Mouse (Mus musculus): Measurements from ENCODE around the gene Gabpa. TPM values are rescaled to one million over a fixed set of nuclear protein-coding genes. Genes with fewer than 3 reads are reported as not detected.

Gabpa gene
- polyA plus RNA-seq, 1 experiment from 2014 or later: 41.0 TPM

DNA sequence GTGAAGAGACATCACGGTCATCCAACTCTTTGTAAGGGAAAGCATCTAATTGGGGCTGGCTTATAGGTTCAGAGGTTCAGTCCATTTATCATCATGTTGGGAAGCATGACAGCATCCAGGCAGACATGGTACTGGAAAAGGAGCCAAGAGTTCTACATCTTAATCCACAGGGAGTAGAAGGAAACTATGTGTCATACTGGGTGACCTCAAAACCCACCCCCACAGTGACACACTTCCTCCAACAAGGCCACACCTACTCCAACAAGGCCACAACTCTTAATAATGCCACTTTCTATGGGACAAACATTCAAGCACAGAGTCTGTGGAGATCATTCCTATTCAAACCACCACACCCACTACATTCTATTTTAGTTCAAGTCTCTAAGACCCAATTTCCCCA lies 24.5 kb upstream of the Gabpa start:
- in situ Hi-C loops (cut with MboI; ENCODE audit: low pct_unique_long_range_greater_than_20kb): no loop called here
- ChIA-PET POLR2A (no interaction called here), CTCF (interaction anchor here (1.5 kb wide), 1 partner anchor 17 kb away, joined by 3 read pairs; no protein-coding TSS in a partner anchor)
- no peaks in the 10 kb centered on the region for H3K27me3 ChIP-seq
- DNase-seq (ENCODE audit: low read depth, low spot score): no peak
- no peak for ATAC-seq
- TF ChIP-seq CTCF (IDR thresholded peaks at IDR 0.05): no peak

DNA sequence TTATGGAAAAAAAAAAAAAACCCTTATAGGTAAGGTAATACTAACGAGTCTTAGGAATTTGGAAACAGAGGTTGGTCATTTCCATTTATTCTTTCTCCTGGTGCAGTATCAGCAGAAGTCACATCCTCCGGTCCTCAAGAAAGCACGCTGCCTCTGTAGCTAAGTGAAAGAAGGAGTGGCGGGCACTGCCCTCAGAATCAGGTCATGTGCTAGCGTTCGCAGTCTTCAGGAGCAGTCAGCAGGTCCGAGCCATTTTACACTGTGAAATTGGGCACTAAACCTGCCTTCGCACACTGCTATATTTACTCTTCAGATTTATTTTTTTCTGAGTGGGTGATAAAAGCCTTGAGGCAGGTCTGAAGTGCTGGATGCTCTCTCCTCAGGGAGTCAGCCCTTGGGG lies 20.9 kb upstream of the Gabpa start:
- no peak for ATAC-seq
- no peaks in the 10 kb centered on the region for H3K27me3 ChIP-seq
- POLR2A ChIA-PET: interaction anchor here (0.7 kb wide), 1 partner anchor 272 kb away, joined by 6 read pairs; no protein-coding TSS in a partner anchor
- TF ChIP-seq CTCF (IDR thresholded peaks at IDR 0.05): no peak
- in situ Hi-C loops (cut with MboI; ENCODE audit: low pct_unique_long_range_greater_than_20kb): no loop called here
- DNase-seq (ENCODE audit: low read depth, low spot score): no peak
- CTCF ChIA-PET: interaction anchor here (0.6 kb wide), 1 partner anchor 37 kb away, joined by 3 read pairs; no protein-coding TSS in a partner anchor

GRCm38 (mm10) chr16:84814511-84814910 lies 20.2 kb upstream of the Gabpa start:
- ChIA-PET POLR2A (no interaction called here), CTCF (interaction anchor here (0.9 kb wide), 1 partner anchor 10 kb away, joined by 3 read pairs; no protein-coding TSS in a partner anchor)
- in situ Hi-C loops (cut with MboI; ENCODE audit: low pct_unique_long_range_greater_than_20kb): no loop called here
- no peaks in the 10 kb centered on the region for H3K27me3 ChIP-seq
- TF ChIP-seq CTCF (IDR thresholded peaks at IDR 0.05): no peak
- ATAC-seq (no peak), DNase-seq (ENCODE audit: low read depth, low spot score) (no peak)

DNA sequence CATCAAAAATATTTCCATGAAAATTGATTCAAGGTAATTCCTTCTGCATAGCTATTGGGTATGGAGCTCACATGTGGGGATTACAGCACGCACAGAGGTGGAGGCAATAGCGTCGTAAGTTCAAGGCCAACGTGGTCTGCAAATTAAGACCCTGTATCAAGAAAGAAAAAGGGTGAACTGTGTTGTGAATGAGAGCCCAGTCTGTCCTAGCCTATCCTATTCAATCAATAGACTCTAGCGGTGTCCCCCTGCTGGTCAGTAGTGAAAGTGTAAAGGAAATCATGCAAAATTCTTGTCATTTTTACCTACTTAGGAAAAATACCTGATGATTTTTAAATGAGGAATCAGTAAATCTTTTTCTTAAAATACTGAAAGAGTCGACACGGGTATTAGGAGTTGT lies 17.3 kb upstream of the Gabpa start:
- CTCF ChIA-PET: interaction anchor here (0.6 to 3.0 kb wide), 12 partner anchors 10 to 1398 kb away, joined by 3 to 17 read pairs (median 4); partner anchors contain the start of genes Atp5j, Gabpa and Mrpl39
- POLR2A ChIA-PET: no interaction called here
- no peak for DNase-seq (ENCODE audit: low read depth, low spot score)
- H3K27me3 ChIP-seq: no peaks in the 10 kb centered on the region
- in situ Hi-C loops (cut with MboI; ENCODE audit: low pct_unique_long_range_greater_than_20kb): no loop called here
- ATAC-seq: no peak
- TF ChIP-seq CTCF (IDR thresholded peaks at IDR 0.05): peak; percentile 65

GRCm38 (mm10) chr16:84825009-84825408 lies 9.7 kb upstream of the Gabpa start:
- no peak for ATAC-seq
- in situ Hi-C loops (cut with MboI; ENCODE audit: low pct_unique_long_range_greater_than_20kb): loop anchor here (25.0 kb wide), 1 partner anchor 337 kb away; the partner anchor contains the start of gene App
- ChIA-PET POLR2A (no interaction called here), CTCF (interaction anchor here (0.9 to 1.5 kb wide), 2 partner anchors 10 to 89 kb away, joined by 4 read pairs; partner anchors contain the start of genes Gabpa and Mrpl39)
- no peaks in the 10 kb centered on the region for H3K27me3 ChIP-seq
- no peak for TF ChIP-seq CTCF (IDR thresholded peaks at IDR 0.05)
- DNase-seq (ENCODE audit: low read depth, low spot score): no peak

GRCm38 (mm10) chr16:84831696-84832095 lies 3.0 kb upstream of the Gabpa start:
- no peak for TF ChIP-seq CTCF (IDR thresholded peaks at IDR 0.05)
- in situ Hi-C loops (cut with MboI; ENCODE audit: low pct_unique_long_range_greater_than_20kb): loop anchor here (5.0 to 25.0 kb wide), 2 partner anchors 94 to 331 kb away; partner anchors contain the start of genes App and Mrpl39
- no peak for ATAC-seq
- ChIA-PET CTCF (interaction anchor here (1.5 to 3.6 kb wide), 2 partner anchors 14 to 96 kb away, joined by 5 to 17 read pairs; partner anchors contain the start of gene Mrpl39), POLR2A (interaction anchor here (0.9 to 1.0 kb wide), 2 partner anchors 94 to 97 kb away, joined by 3 to 5 read pairs; partner anchors contain the start of gene Mrpl39)
- DNase-seq (ENCODE audit: low read depth, low spot score): no peak
- H3K27me3 ChIP-seq: no peaks in the 10 kb centered on the region

DNA sequence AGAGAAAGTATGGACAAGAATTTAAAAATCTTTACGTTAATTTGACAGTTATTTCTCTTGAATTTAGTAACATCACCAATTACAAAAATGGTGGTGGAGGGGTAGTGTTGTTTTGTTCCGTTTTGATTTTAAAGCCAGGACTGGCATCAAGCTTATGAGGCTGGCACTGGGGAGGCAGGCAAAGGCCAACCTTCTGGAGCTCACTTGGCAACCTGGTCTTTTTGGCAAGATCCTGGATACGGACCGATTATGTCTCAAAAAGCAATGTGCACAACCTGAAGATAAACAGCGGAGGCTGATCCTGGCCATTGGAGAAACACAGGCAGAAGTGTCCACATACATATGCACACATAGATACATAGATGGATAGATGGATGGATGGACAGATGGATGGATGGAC lies 2.0 kb upstream of the Gabpa start:
- H3K27me3 ChIP-seq: no peaks in the 10 kb centered on the region
- ChIA-PET CTCF (interaction anchor here (1.5 to 3.6 kb wide), 2 partner anchors 15 to 97 kb away, joined by 5 to 17 read pairs; partner anchors contain the start of gene Mrpl39), POLR2A (interaction anchor here (0.7 kb wide), 1 partner anchor 14 kb away, joined by 4 read pairs; no protein-coding TSS in a partner anchor)
- TF ChIP-seq CTCF (IDR thresholded peaks at IDR 0.05): no peak
- in situ Hi-C loops (cut with MboI; ENCODE audit: low pct_unique_long_range_greater_than_20kb): loop anchor here (5.0 to 25.0 kb wide), 2 partner anchors 95 to 330 kb away; partner anchors contain the start of genes App and Mrpl39
- no peak for DNase-seq (ENCODE audit: low read depth, low spot score)
- no peak for ATAC-seq

GRCm38 (mm10) chr16:84834344-84834743 lies 381 bp upstream of the Gabpa start:
- no peaks in the 10 kb centered on the region for H3K27me3 ChIP-seq
- no peak for TF ChIP-seq CTCF (IDR thresholded peaks at IDR 0.05)
- in situ Hi-C loops (cut with MboI; ENCODE audit: low pct_unique_long_range_greater_than_20kb): loop anchor here (5.0 to 25.0 kb wide), 2 partner anchors 97 to 328 kb away; partner anchors contain the start of genes App and Mrpl39
- ChIA-PET POLR2A (interaction anchor here (0.6 to 1.3 kb wide), 3 partner anchors 16 to 1549 kb away, joined by 3 to 4 read pairs (median 3); no protein-coding TSS in a partner anchor), CTCF (interaction anchor here (0.8 to 2.4 kb wide), 3 partner anchors 9 to 99 kb away, joined by 4 to 8 read pairs (median 4); partner anchors contain the start of gene Mrpl39)
- no peak for ATAC-seq
- DNase-seq (ENCODE audit: low read depth, low spot score): no peak

GRCm38 (mm10) chr16:84835441-84835822 lies 707 bp downstream of the Gabpa start, which contains the start of gene Atp5j:
Gene Atp5j, minus strand, starts transcription at chr16:84835625.
- no peak for TF ChIP-seq CTCF (IDR thresholded peaks at IDR 0.05)
- in situ Hi-C loops (cut with MboI; ENCODE audit: low pct_unique_long_range_greater_than_20kb): loop anchor here (25.0 kb wide), 1 partner anchor 327 kb away; the partner anchor contains the start of gene App
- ChIA-PET POLR2A (no interaction called here), CTCF (interaction anchor here (0.9 to 2.4 kb wide), 2 partner anchors 17 to 100 kb away, joined by 4 to 8 read pairs; partner anchors contain the start of gene Mrpl39)
- peak; percentile 56 for ATAC-seq
- H3K27me3 ChIP-seq: no peaks in the 10 kb centered on the region
- DNase-seq (ENCODE audit: low read depth, low spot score): no peak

DNA sequence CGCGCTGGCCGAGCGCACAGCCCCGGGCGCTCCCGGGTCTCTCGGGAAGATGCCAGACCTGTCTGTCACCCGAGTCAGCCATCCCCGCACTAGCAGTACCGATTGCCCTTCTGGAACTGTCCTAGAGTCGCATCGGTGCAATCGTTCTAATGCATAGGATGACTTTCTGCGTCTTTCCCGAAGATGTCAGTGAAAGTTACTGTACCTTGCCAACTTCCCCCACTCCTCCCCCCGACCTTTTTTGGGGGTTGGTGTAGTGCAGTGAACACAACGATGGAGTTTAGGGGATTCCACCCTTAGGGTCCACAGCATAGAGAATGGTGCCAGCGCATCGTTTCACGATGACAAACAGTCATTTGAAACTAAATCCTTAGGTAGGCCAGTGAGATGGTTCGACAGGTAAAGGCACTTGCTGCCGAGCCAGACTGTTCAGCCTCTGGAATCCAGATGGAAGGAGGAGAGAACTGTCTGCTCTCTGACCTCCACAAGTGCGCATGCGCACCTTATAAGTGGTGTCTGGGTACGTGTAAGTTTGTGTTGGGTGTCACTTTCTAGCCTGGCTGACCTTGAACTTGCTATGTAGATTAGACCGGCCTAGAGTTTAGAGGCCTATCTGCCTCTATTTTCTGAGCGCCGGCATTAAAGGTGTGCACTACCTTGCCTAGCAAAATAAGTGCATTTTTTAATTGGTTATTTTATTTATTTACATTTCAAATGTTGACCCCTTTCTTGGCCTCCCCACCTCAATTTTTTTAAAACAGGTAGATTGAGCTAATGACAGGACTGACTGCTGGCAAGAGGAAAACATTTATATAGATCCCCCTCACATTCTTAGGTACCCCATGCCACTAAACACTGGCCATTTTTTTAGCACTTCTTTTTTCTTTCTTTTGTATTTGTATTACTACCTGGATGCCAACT lies 1.4 kb downstream of the Gabpa start:
- ATAC-seq: peak; percentile 45
- TF ChIP-seq CTCF (IDR thresholded peaks at IDR 0.05): no peak

More for the DNA sequence above, 1.4 kb downstream of the Gabpa start:
- no peak for DNase-seq (ENCODE audit: low read depth, low spot score)
- CTCF ChIA-PET: interaction anchor here (1.0 kb wide), 1 partner anchor 20 kb away, joined by 3 read pairs; no protein-coding TSS in a partner anchor
- in situ Hi-C loops (cut with MboI; ENCODE audit: low pct_unique_long_range_greater_than_20kb): loop anchor here (25.0 kb wide), 1 partner anchor 326 kb away; the partner anchor contains the start of gene App
- H3K27me3 ChIP-seq: no peaks in the 10 kb centered on the region
- POLR2A ChIA-PET: no interaction called here

All from Patski (cell line).